Mouse (Mus musculus) thymus, adult 2 months (tissue): ENCODE results near the gene Cenpt.

ENCODE experiments used
- CTCF ChIP-seq: fragments of 200-500 bp; IDR thresholded peaks from 2 replicates; pipeline ENCODE4 v1.5.1; 2012; ENCODE audit warnings: mild to moderate bottlenecking, control low read depth, low read length, moderate library complexity, borderline replicate concordance; ENCODE audit not compliant: control insufficient read depth, poor library complexity, insufficient read depth; ENCODE audit errors: extremely low read depth
- POLR2A ChIP-seq: fragments of 200-500 bp; IDR thresholded peaks from 2 replicates; pipeline ENCODE4 v1.6.1; 2012; ENCODE audit warnings: mild to moderate bottlenecking, low read length, control low read depth, moderate library complexity; ENCODE audit not compliant: control insufficient read depth, poor library complexity, insufficient read depth; ENCODE audit errors: extremely low read depth

GRCm38 (mm10) chr8:105850611-105851010 is 2.5 kb downstream of the Cenpt start:
- TF ChIP-seq CTCF = no peak
- no peak for TF ChIP-seq POLR2A
